Mouse (Mus musculus): Measurements from ENCODE around the gene Cmpk1. TPM values are rescaled to one million over a fixed set of nuclear protein-coding genes. Genes with fewer than 3 reads are reported as not detected.

The Cmpk1 gene
- polyA plus RNA-seq, 1 experiment from 2014 or later: 44.6 TPM

DNA sequence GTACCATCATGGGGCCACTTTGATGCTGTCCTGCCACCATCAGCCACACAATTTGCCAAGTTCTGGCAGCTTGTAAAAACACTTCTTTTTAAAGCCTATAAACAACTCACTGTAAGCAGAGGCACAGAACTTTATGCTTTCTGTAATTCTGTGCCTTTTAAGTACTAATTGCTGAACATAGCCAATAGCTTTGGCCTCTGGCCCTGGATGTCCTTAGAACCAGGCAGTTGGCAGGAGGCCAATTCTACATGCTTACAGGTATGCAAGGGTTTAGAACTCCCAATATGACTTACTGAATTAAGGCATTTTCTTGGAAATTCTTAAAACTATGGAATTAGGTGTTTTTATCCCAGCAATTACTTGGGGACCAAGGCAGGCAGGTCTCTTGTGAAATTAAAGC lies 29.6 kb downstream of the Cmpk1 start:
- Histone ChIP-seq H3K36me3 (ENCODE audit: control insufficient read depth, insufficient read depth) (peaks cover 3% of the 10 kb centered on the region), H3K27me3 (ENCODE audit: control insufficient read depth, insufficient read depth, low read depth, low read length) (no peaks in the 10 kb centered on the region), H3K9ac (ENCODE audit: low read depth, low read length) (no peak overlapping the region), H3K27ac (ENCODE audit: low read length) (no peak overlapping the region), H3K9me3 (replicated peaks; ENCODE audit: control insufficient read depth, low read length) (no peaks in the 10 kb centered on the region), H3K4me2 (ENCODE audit: low read depth, low read length) (no peak overlapping the region), H3K4me3 (ENCODE audit: low read depth, low read length) (no peak overlapping the region), H3K4me1 (ENCODE audit: control insufficient read depth, low read depth, low read length) (no peaks in the 10 kb centered on the region)
- ATAC-seq (ENCODE audit: low read depth): no peak

- ATAC-seq (ENCODE audit: low read depth): no peak
- 59% methylated on average over 3 of the region's 3 CpGs for WGBS (ENCODE audit: insufficient replicate concordance)
These were observed 33.9 kb downstream of the Cmpk1 start for GRCm38 (mm10) chr4:114953172-114953571.

GRCm38 (mm10) chr4:114947852-114948481 lies 39.1 kb downstream of the Cmpk1 start:
- no peaks in the 10 kb centered on the region for H3K4me1 ChIP-seq (ENCODE audit: control insufficient read depth, low read depth, low read length)
- ATAC-seq (ENCODE audit: low read depth): no peak
- H3K9ac ChIP-seq (ENCODE audit: low read depth, low read length): no peak overlapping the region
- no peaks in the 10 kb centered on the region for H3K36me3 ChIP-seq (ENCODE audit: control insufficient read depth, insufficient read depth)
- peaks cover 2% of the 10 kb centered on the region; the same call in 1 of the 2 replicates for H3K27me3 ChIP-seq (ENCODE audit: control insufficient read depth, insufficient read depth, low read depth, low read length)
- H3K27ac ChIP-seq (ENCODE audit: low read length): no peak overlapping the region
- H3K4me3 ChIP-seq (ENCODE audit: low read depth, low read length): no peak overlapping the region
- H3K4me2 ChIP-seq (ENCODE audit: low read depth, low read length): no peak overlapping the region
- no peaks in the 10 kb centered on the region for H3K9me3 ChIP-seq (replicated peaks; ENCODE audit: control insufficient read depth, low read length)
- WGBS (ENCODE audit: insufficient replicate concordance): 45% methylated on average over 7 of the region's 7 CpGs

More at GRCm38 (mm10) chr4:114953172-114953571, 33.9 kb downstream of the Cmpk1 start:
- H3K4me2 ChIP-seq (ENCODE audit: low read depth, low read length): no peak overlapping the region
- H3K9ac ChIP-seq (ENCODE audit: low read depth, low read length): no peak overlapping the region
- H3K27ac ChIP-seq (ENCODE audit: low read length): no peak overlapping the region
- H3K27me3 ChIP-seq (ENCODE audit: control insufficient read depth, insufficient read depth, low read depth, low read length): no peaks in the 10 kb centered on the region
- no peaks in the 10 kb centered on the region for H3K36me3 ChIP-seq (ENCODE audit: control insufficient read depth, insufficient read depth)
- H3K4me1 ChIP-seq (ENCODE audit: control insufficient read depth, low read depth, low read length): no peaks in the 10 kb centered on the region
- H3K4me3 ChIP-seq (ENCODE audit: low read depth, low read length): no peak overlapping the region
- no peaks in the 10 kb centered on the region for H3K9me3 ChIP-seq (replicated peaks; ENCODE audit: control insufficient read depth, low read length)

DNA sequence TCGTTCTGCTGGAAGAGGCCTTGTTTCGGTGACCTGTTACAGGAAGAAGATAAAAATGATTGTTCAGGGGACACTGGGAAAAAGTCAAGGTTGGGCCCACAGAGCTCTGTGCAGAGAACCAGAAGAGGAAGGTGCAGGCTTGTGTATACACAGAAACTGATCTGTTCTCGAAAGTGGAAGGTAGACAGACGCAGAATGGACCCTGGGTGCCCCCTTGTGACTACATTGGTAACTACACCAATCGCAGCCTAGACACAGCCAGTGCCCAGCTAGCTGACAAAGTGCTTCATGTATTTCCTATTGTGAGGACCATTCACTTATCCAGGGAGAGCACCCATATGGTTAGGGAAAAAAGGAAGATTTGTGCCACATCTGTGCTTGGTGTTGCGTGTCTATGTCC lies 39.6 kb downstream of the Cmpk1 start:
- Histone ChIP-seq H3K4me1 (ENCODE audit: control insufficient read depth, low read depth, low read length) (no peaks in the 10 kb centered on the region), H3K27ac (ENCODE audit: low read length) (no peak overlapping the region), H3K9me3 (replicated peaks; ENCODE audit: control insufficient read depth, low read length) (no peaks in the 10 kb centered on the region), H3K36me3 (ENCODE audit: control insufficient read depth, insufficient read depth) (no peaks in the 10 kb centered on the region), H3K4me3 (ENCODE audit: low read depth, low read length) (no peak overlapping the region), H3K4me2 (ENCODE audit: low read depth, low read length) (no peak overlapping the region), H3K9ac (ENCODE audit: low read depth, low read length) (no peak overlapping the region), H3K27me3 (ENCODE audit: control insufficient read depth, insufficient read depth, low read depth, low read length) (peaks cover 2% of the 10 kb centered on the region; the same call in 1 of the 2 replicates)
- WGBS (ENCODE audit: insufficient replicate concordance): 21% methylated on average over 6 of the region's 6 CpGs
- no peak for ATAC-seq (ENCODE audit: low read depth)

GRCm38 (mm10) chr4:114946416-114946815 lies 40.6 kb downstream of the Cmpk1 start:
- no peak overlapping the region for H3K27ac ChIP-seq (ENCODE audit: low read length)
- no peak for ATAC-seq (ENCODE audit: low read depth)
- H3K4me3 ChIP-seq (ENCODE audit: low read depth, low read length): no peak overlapping the region
- no peak overlapping the region for H3K4me2 ChIP-seq (ENCODE audit: low read depth, low read length)
- H3K4me1 ChIP-seq (ENCODE audit: control insufficient read depth, low read depth, low read length): no peaks in the 10 kb centered on the region
- no peaks in the 10 kb centered on the region for H3K9me3 ChIP-seq (replicated peaks; ENCODE audit: control insufficient read depth, low read length)
- H3K9ac ChIP-seq (ENCODE audit: low read depth, low read length): no peak overlapping the region
- 69% methylated on average over 4 of the region's 4 CpGs for WGBS (ENCODE audit: insufficient replicate concordance)
- H3K36me3 ChIP-seq (ENCODE audit: control insufficient read depth, insufficient read depth): no peaks in the 10 kb centered on the region
- H3K27me3 ChIP-seq (ENCODE audit: control insufficient read depth, insufficient read depth, low read depth, low read length): peaks cover 2% of the 10 kb centered on the region; the same call in 1 of the 2 replicates

GRCm38 (mm10) chr4:114945021-114945420 lies 42.0 kb downstream of the Cmpk1 start:
- H3K4me1 ChIP-seq (ENCODE audit: control insufficient read depth, low read depth, low read length): no peaks in the 10 kb centered on the region
- no peaks in the 10 kb centered on the region for H3K9me3 ChIP-seq (replicated peaks; ENCODE audit: control insufficient read depth, low read length)
- H3K36me3 ChIP-seq (ENCODE audit: control insufficient read depth, insufficient read depth): no peaks in the 10 kb centered on the region
- no peak overlapping the region for H3K4me3 ChIP-seq (ENCODE audit: low read depth, low read length)
- H3K9ac ChIP-seq (ENCODE audit: low read depth, low read length): no peak overlapping the region
- H3K27ac ChIP-seq (ENCODE audit: low read length): no peak overlapping the region
- peaks cover 2% of the 10 kb centered on the region; the same call in 1 of the 2 replicates for H3K27me3 ChIP-seq (ENCODE audit: control insufficient read depth, insufficient read depth, low read depth, low read length)
- H3K4me2 ChIP-seq (ENCODE audit: low read depth, low read length): no peak overlapping the region
- ATAC-seq (ENCODE audit: low read depth): no peak
- WGBS (ENCODE audit: insufficient replicate concordance): 55% methylated on average over 5 of the region's 5 CpGs

GRCm38 (mm10) chr4:114942583-114942982 lies 44.5 kb downstream of the Cmpk1 start:
- Histone ChIP-seq H3K4me2 (ENCODE audit: low read depth, low read length) (no peak overlapping the region), H3K9ac (ENCODE audit: low read depth, low read length) (no peak overlapping the region), H3K36me3 (ENCODE audit: control insufficient read depth, insufficient read depth) (no peaks in the 10 kb centered on the region), H3K4me3 (ENCODE audit: low read depth, low read length) (no peak overlapping the region), H3K4me1 (ENCODE audit: control insufficient read depth, low read depth, low read length) (no peaks in the 10 kb centered on the region), H3K9me3 (replicated peaks; ENCODE audit: control insufficient read depth, low read length) (no peaks in the 10 kb centered on the region), H3K27me3 (ENCODE audit: control insufficient read depth, insufficient read depth, low read depth, low read length) (peaks cover 2% of the 10 kb centered on the region; the same call in 1 of the 2 replicates), H3K27ac (ENCODE audit: low read length) (no peak overlapping the region)
- 49% methylated on average over 8 of the region's 8 CpGs for WGBS (ENCODE audit: insufficient replicate concordance)
- no peak for ATAC-seq (ENCODE audit: low read depth)

DNA sequence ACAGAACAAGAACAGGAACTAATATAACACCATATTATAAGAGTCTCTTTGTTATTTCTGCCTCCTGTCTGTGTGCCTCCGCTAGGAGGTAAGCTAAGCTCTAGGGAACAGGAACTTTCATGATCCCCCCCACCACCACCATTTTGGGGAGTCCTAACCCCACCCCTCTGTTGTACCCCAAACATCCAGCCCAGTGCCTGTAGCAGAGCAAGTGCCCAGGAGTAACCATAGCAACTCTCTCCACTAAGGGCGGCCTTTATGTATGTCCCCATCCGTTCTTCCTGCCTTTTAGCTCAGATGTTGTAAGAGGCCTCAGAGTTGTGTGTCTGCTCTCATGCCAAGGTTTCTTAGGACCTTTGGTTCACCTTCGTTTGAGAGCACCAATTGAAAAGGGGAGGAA lies 44.9 kb downstream of the Cmpk1 start:
- Histone ChIP-seq H3K27ac (ENCODE audit: low read length) (no peak overlapping the region), H3K36me3 (ENCODE audit: control insufficient read depth, insufficient read depth) (no peaks in the 10 kb centered on the region), H3K9ac (ENCODE audit: low read depth, low read length) (no peak overlapping the region), H3K4me3 (ENCODE audit: low read depth, low read length) (no peak overlapping the region), H3K27me3 (ENCODE audit: control insufficient read depth, insufficient read depth, low read depth, low read length) (peaks cover 2% of the 10 kb centered on the region; the same call in 1 of the 2 replicates), H3K4me1 (ENCODE audit: control insufficient read depth, low read depth, low read length) (no peaks in the 10 kb centered on the region), H3K4me2 (ENCODE audit: low read depth, low read length) (no peak overlapping the region), H3K9me3 (replicated peaks; ENCODE audit: control insufficient read depth, low read length) (no peaks in the 10 kb centered on the region)
- 43% methylated on average over 4 of the region's 4 CpGs for WGBS (ENCODE audit: insufficient replicate concordance)
- ATAC-seq (ENCODE audit: low read depth): no peak

- Histone ChIP-seq H3K9me3 (replicated peaks; ENCODE audit: control insufficient read depth, low read length) (no peaks in the 10 kb centered on the region), H3K36me3 (ENCODE audit: control insufficient read depth, insufficient read depth) (no peaks in the 10 kb centered on the region), H3K27ac (ENCODE audit: low read length) (no peak overlapping the region), H3K27me3 (ENCODE audit: control insufficient read depth, insufficient read depth, low read depth, low read length) (peaks cover 2% of the 10 kb centered on the region; the same call in 1 of the 2 replicates), H3K4me1 (ENCODE audit: control insufficient read depth, low read depth, low read length) (no peaks in the 10 kb centered on the region), H3K4me3 (ENCODE audit: low read depth, low read length) (no peak overlapping the region), H3K4me2 (ENCODE audit: low read depth, low read length) (no peak overlapping the region), H3K9ac (ENCODE audit: low read depth, low read length) (no peak overlapping the region)
- WGBS (ENCODE audit: insufficient replicate concordance): 70% methylated on average over 4 of the region's 4 CpGs
- no peak for ATAC-seq (ENCODE audit: low read depth)
These were observed 45.7 kb downstream of the Cmpk1 start for GRCm38 (mm10) chr4:114941311-114941710.
